Comparison of ENCODE assay signal across 12 mouse cellular contexts in genomic region chr14:76488101-76489044, GRCm38 (mm10).
DNase-seq lines count a peak whose midpoint lies in the region; ATAC-seq and TF ChIP-seq lines count a peak whose summit lies in the region.
"Had no signal": no experiment of that assay in that cellular context is flagged by ENCODE, and none has a peak within 500 bp of the region (broad histone marks: within the 10 kb centered on the region; RNA-seq: fewer than 3 reads in every experiment).

No protein-coding gene starts in this region.

- TF ChIP-seq POLR2A in cerebellum, adult 2 months (IDR thresholded peaks at IDR 0.05; ENCODE audit: borderline replicate concordance, insufficient read depth, low read length), result no peak

- no peak overlapping the region for H3K4me3 ChIP-seq in cerebellum, adult 2 months (replicated peaks; ENCODE audit: insufficient read depth, low read depth, low read length)
- H3K4me3 ChIP-seq in lung, embryonic 15.5 days, result no peak overlapping the region
- no peak overlapping the region for H3K4me3 ChIP-seq in limb, embryonic 11.5 days (ENCODE audit: low read depth, low read length)
- H3K4me3 ChIP-seq in stomach, embryonic 14.5 days (ENCODE audit: low read depth, low read length), result no peak overlapping the region

- H3K4me2 ChIP-seq in lung, embryonic 15.5 days, result no peak overlapping the region
- H3K4me2 ChIP-seq in limb, embryonic 11.5 days (ENCODE audit: low read depth, severe bottlenecking), result no peak overlapping the region
- no peak overlapping the region for H3K4me2 ChIP-seq in stomach, embryonic 14.5 days (replicated peaks; ENCODE audit: low read depth, low read length)

- H3K4me1 ChIP-seq in cerebellum, adult 2 months (ENCODE audit: control insufficient read depth, insufficient read depth, low read length), result peaks cover 21% of the 10 kb centered on the region
- H3K4me1 ChIP-seq in lung, embryonic 15.5 days, result peaks cover 18% of the 10 kb centered on the region
- peaks cover 25% of the 10 kb centered on the region for H3K4me1 ChIP-seq in limb, embryonic 11.5 days (ENCODE audit: control insufficient read depth, insufficient read depth, low read length)
- no peaks in the 10 kb centered on the region; the same call in 1 of the 2 replicates for H3K4me1 ChIP-seq in stomach, embryonic 14.5 days (ENCODE audit: control insufficient read depth, insufficient read depth, low read length)

- WGBS in cerebellum, adult 2 months, result 52% methylated on average over 18 of the region's 18 CpGs
- 58% methylated on average over 18 of the region's 18 CpGs for WGBS in lung, embryonic 15.5 days
- 31% methylated on average over 18 of the region's 18 CpGs for WGBS in limb, embryonic 11.5 days
- WGBS in stomach, embryonic 14.5 days, result 54% methylated on average over 18 of the region's 18 CpGs

- no peak overlapping the region for H3K9ac ChIP-seq in lung, embryonic 15.5 days
- H3K9ac ChIP-seq in limb, embryonic 11.5 days (ENCODE audit: low read length), result no peak overlapping the region
- H3K9ac ChIP-seq in stomach, embryonic 14.5 days (replicated peaks; ENCODE audit: low read depth, low read length), result no peak overlapping the region

- no peak overlapping the region for H3K27ac ChIP-seq in cerebellum, adult 2 months (ENCODE audit: insufficient read depth, low read length)
- H3K27ac ChIP-seq in lung, embryonic 15.5 days, result peak overlapping the region; percentile 8
- peak overlapping the region; percentile 37 for H3K27ac ChIP-seq in limb, embryonic 11.5 days (replicated peaks; ENCODE audit: low read depth, low read length)
- no peak overlapping the region for H3K27ac ChIP-seq in stomach, embryonic 14.5 days (ENCODE audit: low read length)

- TF ChIP-seq CTCF in cerebellum, adult 2 months (IDR thresholded peaks at IDR 0.05; ENCODE audit: borderline replicate concordance, insufficient read depth, low read depth, low read length), result peak; percentile 23; the same call in 1 of the 2 replicates

- no peak for DNase-seq in cerebellum, adult 2 months
- DNase-seq in cerebellum, adult 11 months, result no peak
- DNase-seq in lung, postnatal 25 days (ENCODE audit: low spot score), result no peak
- DNase-seq in limb, embryonic 11.5 days (ENCODE audit: low spot score), result peak; percentile 83
- DNase-seq in layer of hippocampus, postnatal 36 days, result no peak
- DNase-seq in spleen, postnatal 14 days (ENCODE audit: low spot score in 2 of 2), result no peak
- DNase-seq: adrenal gland, postnatal 10 days; gastrocnemius, postnatal 36 days; lung, adult 2 months; right cerebral cortex, postnatal 14 days had no signal

- no peaks in the 10 kb centered on the region for H3K27me3 ChIP-seq in cerebellum, adult 2 months (ENCODE audit: control insufficient read depth, insufficient read depth, low read length)
- no peaks in the 10 kb centered on the region for H3K27me3 ChIP-seq in lung, embryonic 15.5 days
- H3K27me3 ChIP-seq in limb, embryonic 11.5 days (ENCODE audit: control insufficient read depth, insufficient read depth, low read length), result no peaks in the 10 kb centered on the region
- no peaks in the 10 kb centered on the region for H3K27me3 ChIP-seq in stomach, embryonic 14.5 days (ENCODE audit: control insufficient read depth, insufficient read depth, low read length)

- peak; percentile 27; the same call in 1 of the 2 replicates for ATAC-seq in lung, embryonic 15.5 days (ENCODE audit: borderline replicate concordance, extremely low read depth, low FRiP score, low TSS enrichment)
- ATAC-seq in limb, embryonic 11.5 days (ENCODE audit: insufficient number of reproducible peaks, low FRiP score, low TSS enrichment, low read depth), result peak; percentile 75; the same call in 1 of the 2 replicates
- ATAC-seq in stomach, embryonic 14.5 days (ENCODE audit: insufficient number of reproducible peaks, insufficient read depth, low FRiP score, low read depth), result peak; percentile 37; the same call in 1 of the 2 replicates

- no peaks in the 10 kb centered on the region for H3K9me3 ChIP-seq in lung, embryonic 15.5 days
- H3K9me3 ChIP-seq in limb, embryonic 11.5 days (ENCODE audit: control insufficient read depth, low read length), result no peaks in the 10 kb centered on the region
- no peaks in the 10 kb centered on the region for H3K9me3 ChIP-seq in stomach, embryonic 14.5 days (ENCODE audit: control insufficient read depth, low read depth, low read length)

- H3K36me3 ChIP-seq in lung, embryonic 15.5 days, result no peaks in the 10 kb centered on the region; the same call in 1 of the 2 replicates
- no peaks in the 10 kb centered on the region for H3K36me3 ChIP-seq in limb, embryonic 11.5 days (ENCODE audit: control insufficient read depth, insufficient read depth, low read length)
- H3K36me3 ChIP-seq in stomach, embryonic 14.5 days (ENCODE audit: control insufficient read depth, insufficient read depth, low read length), result no peaks in the 10 kb centered on the region

Comparison
In these comparisons a context has a peak if more than half of its experiments do, and no peak if none do; other contexts are left out.
1. H3K27ac ChIP-seq: peak in lung, embryonic 15.5 days (single experiment) and limb, embryonic 11.5 days (single experiment); none in cerebellum, adult 2 months (single experiment) and stomach, embryonic 14.5 days (single experiment).
2. Peak in every context shown above with its lines, with median percentiles within 50 percentile points of each other: ATAC-seq.